Mouse (Mus musculus): ENCODE measurements at regions not wholly inside any gene's neighbourhood (a gene's known extent, or its start where the extent isn't known, plus 50 kb on each side); places are given as distances from the start of the nearest gene placed in this dataset.
"Not testable (repeated sequence)": the region's sequence is repeated elsewhere in the genome, so short reads cannot be mapped to it uniquely, and the experiment has no call there.

DNA sequence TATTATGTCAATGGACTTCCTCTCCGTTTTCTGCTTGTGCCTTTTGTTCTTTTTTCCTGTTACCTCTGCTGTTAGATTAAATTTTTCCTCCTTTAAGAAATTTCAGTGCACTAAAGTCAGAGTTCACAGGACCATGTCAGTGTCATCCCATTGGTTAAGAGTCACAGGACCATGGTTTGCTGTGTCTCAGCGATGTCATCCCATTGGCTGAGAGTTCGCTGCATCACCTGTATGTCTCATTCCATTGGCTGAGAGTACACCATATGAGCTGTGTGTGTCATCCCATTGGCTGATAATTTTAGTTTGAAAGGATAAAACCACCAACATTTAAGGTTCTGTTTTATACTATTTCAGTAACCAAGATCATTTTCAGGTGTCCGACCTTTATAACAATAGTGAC lies 50.7 kb upstream of the Jade1 start:
- DNase-seq: no peak

DNA sequence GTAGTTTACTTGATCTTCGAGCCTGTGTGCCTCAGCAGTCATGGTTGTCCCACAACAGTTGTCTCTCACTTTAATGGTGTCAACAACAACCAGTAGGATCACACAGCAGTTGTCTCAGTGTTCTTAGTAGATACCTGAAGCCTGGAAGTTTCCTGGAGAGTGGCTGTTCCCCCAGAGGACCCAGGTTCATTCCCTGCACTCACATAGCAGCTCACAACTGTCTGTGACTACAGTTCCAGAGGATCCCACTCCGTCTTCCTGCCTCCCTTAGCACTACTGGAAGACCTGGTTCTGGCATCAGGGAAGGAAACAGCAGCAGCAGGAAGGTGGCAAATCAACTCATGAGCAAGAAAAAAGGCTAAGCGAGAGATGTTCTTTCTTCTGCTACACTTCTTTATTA lies 53.4 kb upstream of the Jade1 start:
- no peak for DNase-seq

DNA sequence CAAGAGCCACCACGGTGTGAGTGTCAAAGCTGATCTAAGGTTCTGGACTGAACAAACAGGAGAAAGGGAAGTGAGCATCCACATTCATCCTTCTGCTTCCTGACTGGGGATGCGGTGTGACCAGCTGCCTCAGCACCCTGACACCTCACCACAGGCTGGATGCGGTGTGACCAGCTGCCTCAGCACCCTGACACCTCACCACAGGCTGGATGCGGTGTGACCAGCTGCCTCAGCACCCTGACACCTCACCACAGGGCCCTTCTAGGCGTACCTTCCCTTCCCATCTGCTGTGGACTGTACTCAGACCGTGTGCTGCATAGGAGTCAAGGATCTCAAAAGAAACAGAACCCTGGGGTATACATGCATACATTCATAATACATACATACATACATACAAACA lies 53.9 kb upstream of the Jade1 start:
- DNase-seq: not testable (repeated sequence)

DNA sequence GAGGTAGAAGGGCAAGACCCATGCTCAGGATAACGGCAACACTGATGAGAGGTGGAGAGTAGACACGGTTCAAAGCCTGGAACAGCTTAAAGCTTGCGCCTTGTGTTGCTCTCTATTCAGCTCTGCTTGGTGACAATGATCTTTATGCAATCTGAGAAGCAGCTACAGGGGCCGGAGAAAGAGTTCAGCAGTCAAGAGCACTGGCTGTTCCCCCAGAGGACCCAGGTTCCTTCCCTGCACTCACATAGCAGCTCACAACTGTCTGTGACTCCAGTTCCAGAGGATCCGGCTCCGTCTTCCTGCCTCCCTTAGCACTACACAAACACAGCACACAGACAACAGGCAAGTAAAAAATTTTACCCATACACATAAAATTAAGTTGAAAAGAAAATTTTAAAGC lies 54.4 kb upstream of the Jade1 start:
- no peak for DNase-seq

DNA sequence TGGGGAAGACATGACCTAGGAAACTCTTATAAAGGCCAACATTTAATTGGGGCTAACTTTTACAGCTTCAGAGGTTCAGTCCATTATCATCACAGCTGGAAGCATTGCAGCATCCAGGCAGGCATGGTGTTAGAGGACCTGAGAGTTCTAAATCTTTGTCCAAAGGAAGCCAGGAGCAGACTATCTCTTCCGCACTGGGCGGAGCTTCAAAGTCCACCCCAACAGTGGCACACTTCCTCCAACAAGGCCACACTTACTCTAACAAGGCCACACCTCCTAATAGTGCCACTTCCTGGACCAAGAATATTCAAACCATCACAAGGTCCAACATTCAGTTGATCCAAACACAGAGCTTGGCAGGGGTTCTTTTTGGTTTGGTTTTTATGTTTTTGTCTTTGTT lies 55.9 kb upstream of the Jade1 start:
- DNase-seq: no peak

DNA sequence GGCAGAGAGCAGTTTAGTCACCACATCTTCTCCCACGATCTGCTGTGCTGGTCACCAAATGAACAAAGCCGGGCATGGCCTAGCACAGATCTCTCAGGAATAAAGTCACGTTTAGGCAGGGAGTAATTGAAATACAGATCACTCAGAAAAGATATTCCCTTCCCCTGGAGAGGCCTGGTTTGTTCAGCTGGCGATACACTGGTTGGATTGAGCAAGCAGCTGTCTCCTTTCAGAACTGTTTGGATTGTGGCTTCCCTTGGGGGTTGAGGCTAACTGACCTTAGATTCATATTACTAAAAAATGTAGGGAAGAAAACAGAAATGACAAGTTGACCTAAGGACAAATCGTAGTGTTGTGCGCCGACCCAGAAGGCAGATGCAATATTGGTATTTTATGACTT lies 56.7 kb upstream of the Jade1 start:
- no peak for DNase-seq

DNA sequence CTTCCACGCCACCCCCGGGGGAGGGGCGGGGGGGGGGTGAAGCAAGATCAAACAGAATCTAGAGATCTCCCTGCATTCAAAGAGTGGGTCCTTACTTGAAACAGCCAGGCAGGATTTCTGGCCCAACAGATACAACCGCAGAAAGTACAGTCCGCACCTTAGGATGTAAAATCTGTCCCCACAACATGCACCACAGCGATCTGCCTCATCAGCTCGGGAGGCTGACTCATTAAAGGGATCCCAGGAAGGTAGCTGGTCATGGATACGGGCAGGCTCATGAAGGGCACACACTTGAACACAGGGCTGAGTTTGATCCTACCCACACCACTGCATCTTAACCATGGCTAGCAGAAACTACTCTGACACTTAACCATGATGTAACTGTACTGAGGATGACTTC lies 57.8 kb upstream of the Jade1 start:
- no peak for DNase-seq

DNA sequence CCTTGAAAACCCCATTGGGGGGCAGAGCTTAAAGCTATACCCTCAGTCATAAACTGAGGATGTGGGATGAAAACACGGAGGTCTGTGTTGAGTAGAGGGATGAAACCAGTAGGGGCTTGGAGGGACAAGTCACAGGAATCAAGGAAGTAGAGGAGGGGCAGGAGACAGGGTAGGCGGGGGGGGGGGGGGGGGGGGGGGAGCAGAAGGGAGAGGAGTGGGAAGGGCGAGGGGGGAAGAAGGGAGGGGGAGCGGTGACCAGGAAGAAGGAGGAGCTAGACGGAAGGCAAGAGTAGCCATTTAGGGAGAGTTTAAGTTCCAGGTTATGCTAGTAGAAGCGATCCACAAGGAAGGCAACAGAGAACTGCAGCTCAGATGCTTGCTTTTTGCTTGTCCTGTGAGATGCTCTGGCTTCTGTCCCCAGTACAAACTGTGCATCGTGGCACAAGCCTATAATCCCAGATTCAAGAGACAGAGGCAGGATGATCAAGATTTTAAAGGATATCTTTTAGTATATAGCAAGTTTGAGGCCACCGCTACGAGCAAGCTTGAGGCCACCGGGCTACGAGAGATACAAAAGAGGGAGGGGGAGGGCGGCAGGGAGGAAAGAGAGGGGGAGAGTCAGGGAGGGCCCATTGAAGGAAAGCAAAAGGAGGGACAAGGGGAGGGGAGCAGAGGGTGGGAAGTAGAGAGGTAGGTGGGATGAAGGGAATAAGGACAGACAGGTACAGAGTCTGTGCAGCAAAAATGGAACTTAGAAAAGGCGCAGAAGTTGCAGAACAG lies 58.4 kb upstream of the Jade1 start:
- no peak for DNase-seq

DNA sequence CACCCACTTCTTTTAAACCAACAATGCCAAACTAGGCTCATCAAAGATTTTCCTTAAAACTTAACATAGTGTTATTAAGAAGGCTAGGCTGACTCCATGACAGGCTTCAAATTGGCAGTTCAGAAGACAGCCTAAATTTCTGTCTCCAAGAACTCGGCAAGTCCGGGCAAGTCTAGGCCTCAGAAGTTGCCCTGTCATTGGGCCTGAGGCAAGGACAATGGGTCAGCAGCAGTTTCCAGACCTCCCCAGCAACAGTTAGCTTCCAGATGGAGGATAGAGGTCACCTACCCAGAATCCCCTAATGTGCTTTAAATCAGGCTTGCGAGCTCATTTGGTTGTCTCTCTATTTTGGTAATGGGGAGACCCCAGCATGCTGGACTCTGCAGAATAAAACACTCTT lies 59.6 kb upstream of the Jade1 start:
- DNase-seq: no peak

DNA sequence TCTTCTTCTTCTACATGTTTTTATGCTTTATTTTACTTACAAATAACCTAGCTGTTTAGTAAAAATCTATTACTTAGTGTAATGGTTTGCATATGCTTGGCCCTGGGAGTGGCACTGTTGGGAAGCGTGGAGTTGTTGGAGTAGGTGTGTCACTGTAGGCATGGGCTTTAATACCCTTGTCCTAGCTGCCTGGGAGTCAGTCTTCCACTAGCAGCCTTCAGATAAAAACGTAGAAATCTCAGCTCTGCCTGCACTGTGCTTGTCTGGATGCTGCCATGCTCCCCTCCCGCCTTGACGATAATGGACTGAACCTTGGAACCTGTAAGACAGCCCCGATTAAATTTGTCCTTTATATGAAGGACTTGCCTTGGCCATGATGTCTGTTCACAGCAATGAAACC lies 60.4 kb upstream of the Jade1 start:
- no peak for DNase-seq

DNA sequence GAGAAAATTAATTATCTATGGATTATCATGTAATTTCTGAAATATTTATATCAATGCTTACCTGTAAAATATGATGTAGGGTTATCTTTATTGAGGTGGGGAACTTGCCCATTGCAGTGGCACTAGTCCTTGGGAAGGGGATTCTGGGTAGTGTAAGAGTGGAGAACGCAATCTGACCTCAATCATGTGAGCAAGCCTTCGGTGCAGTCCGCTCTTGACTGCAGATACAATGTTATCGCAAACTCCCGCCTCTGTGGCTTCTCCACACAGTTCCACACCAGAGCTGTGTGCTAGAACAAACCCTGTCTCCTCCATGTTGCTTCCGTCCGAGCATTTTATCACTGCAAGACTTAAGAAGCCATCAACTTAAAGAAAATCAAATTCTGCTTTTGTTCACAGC lies 62.1 kb upstream of the Jade1 start:
- no peak for DNase-seq

DNA sequence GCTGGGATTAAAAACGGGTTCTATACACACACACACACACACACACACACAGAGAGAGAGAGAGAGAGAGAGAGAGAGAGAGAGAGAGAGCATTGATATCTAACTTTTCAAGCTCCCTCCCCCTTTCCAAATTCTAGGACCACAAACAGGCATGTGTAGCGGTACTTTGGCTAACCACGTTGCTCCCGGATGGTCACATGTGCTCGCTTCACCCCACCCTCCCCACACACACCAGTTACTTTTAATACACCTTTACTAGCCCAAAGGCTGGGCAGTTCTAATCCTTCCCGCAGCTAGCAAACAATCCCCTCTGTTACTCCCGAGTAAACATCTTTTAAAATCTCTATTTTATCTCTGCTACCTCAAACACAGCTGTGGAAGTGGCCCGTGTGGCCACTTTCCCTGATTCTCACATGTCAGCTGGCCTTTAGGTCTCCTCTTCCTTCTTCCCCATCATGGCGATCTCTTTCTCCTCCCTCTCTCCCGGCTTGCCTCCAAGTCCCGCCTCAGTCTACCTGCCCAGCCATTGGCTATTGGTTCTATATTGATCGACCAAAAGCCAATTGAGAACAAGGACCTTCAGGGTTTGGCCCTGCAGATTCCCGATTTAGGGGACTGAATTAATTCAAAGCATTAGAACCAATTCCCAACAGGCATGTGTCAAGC lies 62.7 kb upstream of the Jade1 start:
- no peak for DNase-seq

DNA sequence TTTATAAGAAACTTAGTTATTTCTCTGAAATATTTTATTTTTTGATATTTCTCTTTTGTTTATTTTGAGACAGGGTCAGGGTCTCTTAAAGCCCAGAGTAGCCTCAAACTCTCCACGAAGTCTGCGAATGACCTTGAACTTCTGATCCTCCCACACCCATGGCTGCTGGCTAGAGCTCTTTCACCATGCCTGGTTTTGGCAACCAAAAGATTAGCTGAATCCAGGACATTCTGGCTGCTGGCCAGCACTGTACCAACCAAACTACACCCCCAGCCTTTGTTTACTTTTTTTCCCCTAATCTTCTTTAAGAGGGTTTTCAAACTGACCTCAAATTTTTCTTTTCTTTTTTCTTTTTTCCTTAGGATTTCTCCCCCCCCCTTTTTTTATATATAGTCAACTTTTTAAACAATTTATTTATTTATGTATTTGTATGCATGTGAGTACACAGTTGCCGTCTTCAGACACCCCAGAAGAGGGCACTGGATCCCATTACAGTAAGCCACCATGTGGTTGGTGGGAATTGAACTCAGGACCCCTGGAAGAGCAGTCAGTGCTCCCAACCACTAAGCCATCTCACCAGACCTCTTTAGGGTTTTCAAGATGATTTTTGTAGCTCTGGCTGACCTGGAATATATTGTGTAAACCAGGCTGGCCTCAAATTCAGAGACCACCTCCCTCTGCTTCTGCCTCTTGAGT lies 63.4 kb upstream of the Jade1 start:
- DNase-seq: peak; percentile 33

DNA sequence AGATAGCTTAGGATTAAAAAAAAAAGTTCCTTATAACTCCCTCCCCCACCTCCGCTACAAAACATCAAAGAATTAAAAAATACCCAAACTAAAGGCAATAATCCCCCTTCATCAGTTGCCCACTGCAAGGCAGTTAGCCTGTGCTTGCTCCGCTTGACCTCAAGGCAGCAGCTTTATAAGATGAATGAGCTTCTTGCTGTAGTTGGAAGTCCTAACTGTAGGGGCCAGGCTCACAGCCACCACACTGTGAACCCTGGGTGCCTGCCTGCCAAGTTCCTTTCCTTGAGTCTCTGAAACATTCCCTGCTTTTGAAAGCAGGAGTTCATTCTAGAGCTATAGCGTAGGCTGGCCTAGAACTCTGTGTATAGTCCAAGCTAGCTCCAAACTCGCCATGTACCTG lies 64.3 kb upstream of the Jade1 start:
- no peak for DNase-seq

DNA sequence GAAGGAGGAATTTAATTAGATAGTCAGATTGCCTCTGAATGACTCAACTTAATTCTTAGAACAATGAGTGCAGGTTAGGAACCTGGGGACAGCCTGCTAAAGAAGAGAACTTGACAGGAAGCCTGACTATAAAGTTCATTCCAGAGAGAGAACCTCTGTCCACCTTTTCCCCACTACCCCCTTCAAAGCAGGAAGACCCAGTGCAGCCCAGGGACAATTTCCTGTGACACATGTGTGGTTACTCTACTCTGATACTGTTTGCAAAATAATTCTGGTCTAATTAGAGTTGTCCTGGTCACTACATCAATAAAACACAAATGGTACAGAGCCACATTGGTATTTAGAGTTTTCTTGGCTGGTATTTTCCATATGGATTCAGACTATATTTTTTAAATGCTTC lies 65.5 kb upstream of the Jade1 start:
- no peak for DNase-seq

DNA sequence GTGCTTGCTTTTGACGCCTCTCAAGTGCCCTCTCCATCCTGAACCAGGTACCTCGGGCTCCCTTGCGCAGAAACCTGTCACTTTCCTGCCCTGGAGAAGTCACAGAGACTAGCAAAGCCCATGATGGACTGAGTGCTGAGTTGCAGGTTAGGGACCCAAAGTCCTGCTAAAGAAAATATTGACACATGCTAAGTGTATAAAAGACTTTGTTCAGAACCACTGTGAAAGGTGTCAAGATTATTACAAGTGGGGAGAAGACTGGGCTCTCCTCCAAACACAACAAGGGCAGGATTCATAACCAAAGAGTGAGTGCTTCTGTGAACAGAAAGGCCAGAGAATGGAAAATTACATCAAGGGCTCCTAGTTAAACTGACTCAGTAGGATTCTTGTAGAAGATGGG lies 66.0 kb upstream of the Jade1 start:
- DNase-seq: no peak

DNA sequence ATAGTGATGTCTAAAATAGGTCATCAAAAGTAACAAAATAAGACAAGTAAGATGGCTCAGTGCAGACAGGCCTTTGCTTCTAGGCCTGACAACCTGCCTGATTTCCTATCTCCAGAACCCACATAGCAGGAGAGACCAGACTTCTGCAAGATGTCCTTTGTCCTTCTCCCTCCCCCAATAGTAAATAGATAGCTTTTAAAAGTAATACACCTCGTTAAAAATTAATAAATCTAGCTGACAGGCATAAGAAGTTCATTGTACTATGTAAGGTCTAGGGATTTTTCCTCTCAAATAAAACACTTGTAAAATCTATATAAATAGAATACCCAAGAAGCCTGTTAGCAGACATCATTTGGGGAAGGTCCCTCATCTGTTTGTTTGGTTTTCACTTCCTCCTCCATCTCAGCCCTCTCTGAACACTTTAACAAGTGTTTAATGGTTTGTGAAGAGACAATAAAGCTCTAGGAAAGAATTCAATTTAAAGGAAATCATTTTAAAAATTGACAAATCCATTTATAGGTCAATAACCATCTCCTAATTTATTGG lies 67.2 kb upstream of the Jade1 start:
- no peak for DNase-seq

DNA sequence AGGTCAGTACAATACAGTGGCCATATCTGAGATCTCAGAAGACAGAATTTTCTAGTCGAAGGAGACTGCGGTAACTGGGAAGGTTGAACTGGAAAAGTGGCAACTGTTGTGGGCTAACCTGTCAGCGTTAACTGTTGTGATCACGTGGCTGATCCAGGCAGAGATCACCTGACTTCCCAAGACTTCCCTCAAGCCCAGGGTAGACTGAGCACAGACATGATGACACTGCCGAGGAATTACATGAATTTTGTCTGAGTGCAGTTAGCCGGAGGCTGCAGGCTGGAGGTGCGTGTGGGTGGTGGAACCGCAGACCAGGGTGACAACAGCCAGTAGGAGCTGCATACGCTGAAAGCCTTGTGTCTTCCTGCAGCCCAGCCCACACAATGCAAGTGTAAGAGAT lies 70.6 kb upstream of the Jade1 start:
- no peak for DNase-seq

DNA sequence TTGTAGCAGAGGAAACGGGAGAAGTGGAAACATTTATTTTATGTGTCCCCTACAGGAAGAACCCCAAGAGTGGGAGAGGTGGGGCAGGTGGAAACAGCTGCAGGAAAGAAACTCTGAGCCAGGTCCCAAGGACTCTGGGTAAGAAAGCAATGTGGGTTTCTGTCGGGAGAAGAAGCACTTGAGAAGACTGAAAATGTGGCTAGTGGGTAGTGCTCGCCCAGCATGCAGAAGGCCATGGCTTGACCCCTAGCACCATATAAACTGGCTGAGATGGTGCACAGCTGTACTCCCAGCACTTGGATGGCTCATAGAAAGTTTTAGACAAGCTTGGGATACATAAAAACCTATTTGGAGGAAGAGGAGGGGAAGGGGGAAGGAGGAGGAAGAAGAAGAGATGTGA lies 71.9 kb upstream of the Jade1 start:
- no peak for DNase-seq

DNA sequence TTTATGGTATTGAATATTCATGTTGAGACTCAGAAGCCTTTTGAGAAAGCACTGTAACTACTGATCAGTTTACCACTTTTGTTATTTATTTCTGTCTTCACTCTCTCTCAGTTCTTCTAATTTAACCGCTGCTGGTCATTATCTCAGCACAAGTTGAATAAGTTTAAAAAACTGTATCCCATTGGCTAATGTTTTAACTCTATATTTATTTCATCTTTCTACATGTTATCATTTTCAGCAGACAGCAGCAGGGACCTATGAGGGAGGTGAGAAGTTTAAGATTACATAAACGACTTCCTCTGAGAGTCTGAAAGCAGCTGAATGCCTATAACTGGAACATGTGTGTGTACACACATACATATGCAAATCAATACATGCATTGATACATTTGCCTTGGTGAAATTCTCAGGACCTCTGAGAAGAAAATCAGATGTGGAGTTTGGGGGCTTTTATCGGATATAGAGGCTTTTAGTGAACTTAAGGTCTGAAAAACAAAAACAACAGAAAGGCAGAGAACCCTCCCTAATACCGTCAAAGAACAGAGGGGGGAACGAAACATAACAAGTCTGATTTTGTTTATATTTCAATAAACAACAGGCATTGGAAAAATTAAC lies 72.5 kb upstream of the Jade1 start:
- DNase-seq: no peak

DNA sequence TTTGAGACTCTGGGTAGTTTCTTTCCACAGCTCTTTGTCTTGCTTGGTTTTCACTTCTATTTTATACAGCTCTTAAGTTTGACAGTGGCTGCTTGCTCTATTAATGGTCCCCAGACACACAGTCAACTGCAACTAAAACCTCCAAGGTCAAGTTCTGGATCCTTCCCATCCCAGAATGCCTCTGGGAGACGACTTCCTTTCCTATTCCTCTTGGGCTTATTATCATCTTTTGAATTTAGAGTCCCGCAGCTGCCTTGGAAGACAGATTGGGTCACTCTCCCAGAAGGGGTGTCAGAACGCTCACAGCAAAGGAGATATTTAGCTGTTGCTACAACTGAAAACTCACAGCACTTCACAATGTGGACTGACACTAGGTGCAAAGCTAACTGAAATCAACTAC lies 75.3 kb upstream of the Jade1 start:
- no peak for DNase-seq

DNA sequence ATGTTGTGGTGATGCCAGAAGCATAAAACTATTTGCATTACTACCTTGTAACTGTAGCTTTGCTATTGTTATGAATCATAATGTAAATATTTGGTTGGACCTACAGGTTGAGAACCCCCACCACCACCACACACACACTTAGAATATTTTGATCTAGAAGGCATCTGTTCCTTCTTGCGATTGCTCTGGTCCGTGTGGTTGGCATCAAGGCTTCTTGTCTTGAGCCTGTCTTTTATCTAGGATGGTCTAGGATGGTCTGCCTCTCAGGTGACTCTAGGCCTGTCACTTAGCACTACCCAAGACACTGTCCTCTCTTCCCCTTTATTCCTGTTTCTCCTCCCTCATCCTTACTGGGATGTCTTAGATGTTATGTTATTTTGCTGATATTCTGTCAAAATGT lies 76.6 kb upstream of the Jade1 start:
- DNase-seq: no peak

DNA sequence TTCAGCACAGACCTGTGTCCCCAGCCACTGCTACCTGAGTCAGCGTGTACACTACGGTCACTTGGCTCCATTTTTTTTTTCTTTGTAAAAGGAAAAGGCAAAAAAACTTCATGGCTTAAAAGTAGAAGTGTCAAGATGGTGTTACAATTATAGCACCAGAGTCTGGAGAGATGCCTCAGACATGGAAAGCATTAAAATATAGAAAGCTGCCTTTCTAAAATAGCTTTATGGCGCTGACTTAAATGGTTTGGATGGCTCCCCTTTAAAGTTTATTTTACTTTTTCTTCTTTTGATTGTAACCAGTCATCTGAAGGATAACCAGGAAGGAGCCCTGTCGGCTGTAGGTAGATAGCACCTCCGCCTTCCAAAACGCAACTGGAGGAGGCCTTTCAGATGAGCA lies 79.0 kb upstream of the Jade1 start:
- DNase-seq: no peak

Data from adrenal gland, adult 8-10 months (tissue).